Mouse (Mus musculus) stomach, postnatal 0 days (tissue): Measurements from ENCODE around the gene Hdhd5. TPM values are rescaled to one million over a fixed set of nuclear protein-coding genes. Genes with fewer than 3 reads are reported as not detected.

Source experiments
- ATAC-seq: fragments of 200-750 bp; cut with Nextera tagmentation; 2 replicates; pipeline ENCODE4 v1.8.0; 2017; ENCODE audit not compliant: low FRiP score, low TSS enrichment
- DNase-seq: peaks from one replicate; pipeline ENCODE4 v3.0.0-alpha.2; 2016; ENCODE audit warnings: low spot score
- H3K27ac ChIP-seq: fragments of 300-500 bp; sonication (generic); replicated peaks from 2 replicates; pipeline ENCODE4 v1.5.1; 2014; ENCODE audit warnings: mild to moderate bottlenecking, control low read depth
- H3K27me3 ChIP-seq: fragments of 300-500 bp; sonication (generic); 2 replicates; pipeline ENCODE4 v1.6.1; 2014; ENCODE audit warnings: low read length; ENCODE audit not compliant: control insufficient read depth, insufficient read depth
- H3K36me3 ChIP-seq: fragments of 300-500 bp; sonication (generic); 2 replicates; pipeline ENCODE4 v1.6.1; 2014; ENCODE audit warnings: low read length, mixed read lengths; ENCODE audit not compliant: control insufficient read depth, insufficient read depth
- H3K4me1 ChIP-seq: fragments of 300-500 bp; sonication (generic); replicated peaks from 2 replicates; pipeline ENCODE4 v1.6.1; 2014; ENCODE audit warnings: antibody characterized with exemption; ENCODE audit not compliant: control insufficient read depth, insufficient read depth
- H3K4me2 ChIP-seq: fragments of 300-500 bp; sonication (generic); replicated peaks from 2 replicates; pipeline ENCODE4 v1.6.1; 2014; ENCODE audit warnings: low read depth, mild to moderate bottlenecking, control low read depth, moderate library complexity
- H3K4me3 ChIP-seq: fragments of 300-500 bp; sonication (generic); 2 replicates; pipeline ENCODE4 v1.5.1; 2014; ENCODE audit warnings: low read depth, low read length, control low read depth
- H3K9ac ChIP-seq: fragments of 300-500 bp; sonication (generic); 2 replicates; pipeline ENCODE4 v1.6.1; 2014; ENCODE audit warnings: mild to moderate bottlenecking, low read length, control low read depth, mixed read lengths
- H3K9me3 ChIP-seq: fragments of 300-500 bp; sonication (generic); 2 replicates; pipeline ENCODE4 v1.6.1; 2016; ENCODE audit warnings: low read length; ENCODE audit not compliant: control insufficient read depth
- CTCF ChIP-seq: IDR thresholded peaks from 2 replicates; pipeline ENCODE4 v1.5.1; 2016; ENCODE audit warnings: antibody characterized with exemption, low read depth, mild to moderate bottlenecking, moderate library complexity
- EP300 ChIP-seq: optimal IDR thresholded peaks from 2 replicates; pipeline ENCODE3; 2016; ENCODE audit warnings: antibody characterized with exemption
- WGBS: fragments of 180-500 bp; shearing (Covaris S2); extraction: QIAGEN DNeasy Blood & Tissue Kit; methylation state at CpG from one replicate; pipeline ENCODE4 v1.1.7; 2014; 5-methylcytosine and 5-hydroxymethylcytosine counted together
- polyA plus RNA-seq: library from polyadenylated mRNA; unstranded; fragments of >200 nt; fragmentation: Nextera tagmentation; extraction: Ambion mirVana; gene quantifications from 2 replicates; pipeline ENCODE4 v1.2.1, GENCODE M21; 2015

The Hdhd5 gene
- polyA plus RNA-seq, 1 experiment from 2014 or later = 8.5 TPM

DNA sequence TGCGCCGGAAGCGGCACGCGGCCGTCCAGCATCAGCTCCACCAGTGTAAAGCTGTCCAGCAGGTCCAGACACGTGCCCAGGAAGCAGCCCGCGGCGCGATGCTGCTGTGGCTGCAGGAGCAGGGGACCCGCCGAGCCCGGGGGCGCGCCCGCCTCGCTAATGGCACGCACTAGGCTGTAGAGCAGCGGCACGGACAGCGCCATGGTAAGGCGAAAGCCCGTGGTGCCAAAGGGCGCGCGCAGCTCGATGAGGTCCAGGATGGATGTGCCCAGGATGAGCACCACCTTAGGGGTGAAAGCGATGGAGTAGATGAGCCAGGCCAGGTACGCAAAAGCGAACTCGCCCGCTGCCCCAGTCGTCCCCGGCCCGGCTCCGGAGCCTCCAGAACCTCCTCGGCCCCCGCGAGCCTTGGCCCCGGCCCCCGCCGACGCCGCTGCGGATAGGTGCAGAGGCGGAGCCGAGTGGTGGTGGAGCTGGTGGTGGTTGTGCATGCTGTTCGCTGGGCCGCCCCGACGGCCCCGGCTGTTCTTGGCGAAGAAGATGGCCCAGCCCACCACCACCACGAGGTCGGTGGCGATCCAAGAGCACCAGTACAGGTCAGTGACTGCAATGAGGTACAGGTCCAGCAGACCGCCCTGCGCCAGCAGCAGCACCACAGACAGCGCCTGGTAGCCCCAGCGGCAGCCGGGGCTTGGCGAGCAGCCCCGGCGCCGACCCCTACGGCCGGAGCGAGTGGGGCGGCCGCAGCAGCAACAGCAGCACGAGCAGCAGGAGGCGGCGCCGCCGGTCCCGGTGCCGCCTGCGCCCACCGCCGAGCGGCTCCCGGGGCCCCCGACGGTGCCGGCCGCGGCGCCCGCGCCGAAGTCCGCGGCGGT lies 38.4 kb downstream of the Hdhd5 start:
- WGBS = 1% methylated on average over 87 of the region's 95 CpGs
- Histone ChIP-seq H3K4me3 (peak overlapping the region; percentile 60), H3K27ac (no peak overlapping the region), H3K36me3 (no peaks in the 10 kb centered on the region), H3K9me3 (no peaks in the 10 kb centered on the region), H3K27me3 (peaks cover 7% of the 10 kb centered on the region), H3K9ac (no peak overlapping the region), H3K4me2 (peak overlapping the region; percentile 97), H3K4me1 (no peaks in the 10 kb centered on the region)
- peak; percentile 59 for ATAC-seq
- DNase-seq = peak; percentile 64
- TF ChIP-seq EP300 = no peak
- TF ChIP-seq CTCF = no peak

- no peak overlapping the region for H3K27ac ChIP-seq
- H3K36me3 ChIP-seq = no peaks in the 10 kb centered on the region
- DNase-seq (no peak), ATAC-seq (no peak)
- no peaks in the 10 kb centered on the region for H3K9me3 ChIP-seq
- H3K9ac ChIP-seq = no peak overlapping the region
- WGBS = 10% methylated on average over 22 of the region's 22 CpGs
- H3K4me3 ChIP-seq = peak overlapping the region; percentile 60
- peak overlapping the region; percentile 97 for H3K4me2 ChIP-seq
- TF ChIP-seq CTCF = no peak
- TF ChIP-seq EP300 = no peak
- H3K4me1 ChIP-seq = no peaks in the 10 kb centered on the region
- peaks cover 7% of the 10 kb centered on the region for H3K27me3 ChIP-seq
These were observed 39.1 kb downstream of the Hdhd5 start for GRCm38 (mm10) chr6:120491862-120492498.

DNA sequence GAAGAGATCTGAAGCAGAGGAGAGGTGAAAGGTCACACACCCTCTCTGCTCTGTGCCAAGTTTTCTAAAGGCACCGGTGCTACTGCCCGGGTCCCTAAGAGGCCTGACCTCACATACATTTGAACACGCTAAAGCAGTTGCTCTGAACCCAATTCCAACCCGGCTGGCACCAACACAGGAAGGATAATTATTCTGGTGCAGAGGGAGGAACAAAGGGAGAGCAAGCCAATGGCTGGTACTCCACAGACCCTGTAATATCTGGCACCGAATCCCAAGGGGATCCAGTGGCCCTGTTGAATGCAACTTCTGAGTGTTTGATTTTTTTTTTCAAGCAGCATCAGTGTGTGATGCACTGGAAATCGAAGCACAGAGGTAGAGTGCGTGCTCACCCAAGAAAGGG lies 40.1 kb downstream of the Hdhd5 start:
- ATAC-seq (no peak), DNase-seq (no peak)
- TF ChIP-seq CTCF = no peak
- TF ChIP-seq EP300 = no peak
- H3K27ac ChIP-seq = no peak overlapping the region
- no peaks in the 10 kb centered on the region for H3K4me1 ChIP-seq
- no peak overlapping the region for H3K9ac ChIP-seq
- WGBS = 66% methylated on average over 7 of the region's 7 CpGs
- H3K9me3 ChIP-seq = no peaks in the 10 kb centered on the region
- H3K4me3 ChIP-seq = no peak overlapping the region
- peaks cover 7% of the 10 kb centered on the region for H3K27me3 ChIP-seq
- no peak overlapping the region for H3K4me2 ChIP-seq
- no peaks in the 10 kb centered on the region for H3K36me3 ChIP-seq

DNA sequence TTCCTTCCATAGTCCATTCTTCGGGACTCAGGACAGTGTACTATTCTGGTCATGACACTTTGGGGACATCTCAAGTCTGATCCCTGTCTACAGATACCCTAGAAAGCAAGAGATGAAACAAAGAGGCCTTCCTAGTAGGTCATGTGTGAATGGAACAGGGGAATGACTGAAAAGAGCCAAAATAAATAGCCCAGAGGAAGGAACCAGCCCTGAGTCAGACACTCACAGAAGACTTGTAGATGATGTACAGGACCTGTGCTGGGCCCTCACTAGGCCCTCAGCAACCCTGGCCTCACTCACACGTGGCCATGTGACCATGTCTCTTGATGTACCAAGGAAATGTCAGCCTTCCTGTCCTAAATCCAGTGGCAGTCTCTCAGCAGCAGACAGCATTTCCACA lies 41.7 kb downstream of the Hdhd5 start:
- no peak overlapping the region for H3K4me2 ChIP-seq
- ATAC-seq = no peak
- no peaks in the 10 kb centered on the region for H3K36me3 ChIP-seq
- TF ChIP-seq EP300 = no peak
- no peak for TF ChIP-seq CTCF
- no peaks in the 10 kb centered on the region for H3K9me3 ChIP-seq
- no peak for DNase-seq
- H3K4me3 ChIP-seq = no peak overlapping the region
- peaks cover 7% of the 10 kb centered on the region for H3K27me3 ChIP-seq
- 58% methylated on average over 2 of the region's 2 CpGs for WGBS
- no peak overlapping the region for H3K27ac ChIP-seq
- no peak overlapping the region for H3K9ac ChIP-seq
- no peaks in the 10 kb centered on the region for H3K4me1 ChIP-seq

GRCm38 (mm10) chr6:120488647-120489046 lies 42.5 kb downstream of the Hdhd5 start:
- 58% methylated on average over 3 of the region's 3 CpGs for WGBS
- no peak for ATAC-seq

DNA sequence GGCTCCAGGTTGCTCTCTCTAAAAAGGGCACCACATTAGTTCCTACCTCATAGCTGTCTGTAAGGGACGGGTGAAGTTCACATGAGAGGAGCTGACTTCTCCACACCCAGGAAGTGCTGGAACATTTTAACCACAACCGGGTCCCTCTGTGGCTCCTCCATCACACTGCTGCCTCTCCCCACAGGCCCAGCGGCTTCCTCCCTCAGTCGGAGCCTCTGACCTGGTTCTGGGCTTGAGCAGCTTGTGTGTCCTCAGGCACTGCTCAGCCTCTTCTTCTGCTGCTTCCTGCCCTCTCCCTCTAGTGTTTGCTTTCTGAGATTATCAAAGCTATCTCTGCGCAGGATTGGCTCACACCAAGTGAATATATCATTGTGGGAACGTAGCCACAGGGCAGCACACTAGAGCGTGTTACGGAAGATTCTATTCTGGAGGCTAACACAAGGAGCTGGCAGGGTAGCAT lies 45.0 kb downstream of the Hdhd5 start:
- Histone ChIP-seq H3K9me3 (no peaks in the 10 kb centered on the region), H3K36me3 (no peaks in the 10 kb centered on the region), H3K27me3 (no peaks in the 10 kb centered on the region), H3K4me3 (no peak overlapping the region), H3K27ac (no peak overlapping the region), H3K4me1 (no peaks in the 10 kb centered on the region), H3K9ac (no peak overlapping the region), H3K4me2 (no peak overlapping the region)
- ATAC-seq (no peak), DNase-seq (no peak)
- 54% methylated on average over 8 of the region's 8 CpGs for WGBS
- 0 out of 2 replicates have a peak, but pooled peaks have one; percentile 14 for TF ChIP-seq CTCF
- no peak for TF ChIP-seq EP300

More at GRCm38 (mm10) chr6:120488647-120489046, 42.5 kb downstream of the Hdhd5 start:
- Histone ChIP-seq H3K4me2 (no peak overlapping the region), H3K9me3 (no peaks in the 10 kb centered on the region), H3K27me3 (peaks cover 7% of the 10 kb centered on the region), H3K4me3 (no peak overlapping the region), H3K36me3 (no peaks in the 10 kb centered on the region), H3K9ac (no peak overlapping the region), H3K4me1 (no peaks in the 10 kb centered on the region), H3K27ac (no peak overlapping the region)
- no peak for DNase-seq
- TF ChIP-seq CTCF (no peak), EP300 (no peak)
